Mouse (Mus musculus) bone marrow, adult 2 months (tissue): Measurements from ENCODE around the gene Aff3.

Experiments used
- CTCF ChIP-seq: fragments of 200-500 bp; IDR thresholded peaks from 2 replicates; pipeline ENCODE4 v1.5.1; 2011; ENCODE audit warnings: low read length, control low read depth; ENCODE audit not compliant: control insufficient read depth, insufficient read depth
- POLR2A ChIP-seq: fragments of 200-500 bp; IDR thresholded peaks from 2 replicates; pipeline ENCODE4 v1.6.1; 2011; ENCODE audit warnings: low read depth, mild to moderate bottlenecking, control low read depth, low read length, borderline replicate concordance; ENCODE audit not compliant: control insufficient read depth

DNA sequence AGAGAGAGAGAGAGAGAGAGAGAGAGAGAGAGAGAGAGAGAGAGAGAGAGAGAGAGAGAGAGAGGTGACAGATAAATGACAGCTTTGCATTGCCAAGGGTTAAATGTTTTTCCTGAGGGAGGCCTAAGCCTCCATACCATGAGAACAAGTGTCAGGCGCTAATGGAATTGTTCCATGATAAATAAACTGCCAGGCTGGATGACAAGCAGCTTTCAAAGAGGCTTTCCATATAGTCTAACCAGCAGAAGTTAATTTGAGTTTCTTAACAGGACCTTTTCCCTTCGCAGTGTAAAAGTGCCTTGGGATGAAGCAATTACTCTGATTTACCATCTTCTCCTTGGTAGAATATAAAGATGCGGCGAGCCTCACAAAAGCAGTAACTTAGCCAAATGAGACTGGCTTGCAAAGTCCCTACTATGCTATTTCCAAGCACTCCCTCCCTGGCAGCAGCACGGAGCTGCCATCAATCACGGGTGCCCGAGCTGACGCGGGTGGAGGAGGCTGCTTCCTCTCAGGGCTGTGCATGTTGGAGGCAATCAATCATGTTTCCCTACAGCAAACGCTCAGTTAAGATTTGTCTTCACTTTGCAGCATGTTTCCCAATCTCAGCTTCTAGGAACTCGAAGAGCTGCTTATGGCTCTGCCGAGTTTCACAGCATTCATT is 119.3 kb downstream of the Aff3 start:
- TF ChIP-seq POLR2A, result no peak
- no peak for TF ChIP-seq CTCF
